Mouse (Mus musculus) brain, embryonic 14.5 days (tissue): ENCODE results near the gene Grk2.

Experiments
- CTCF ChIP-seq: fragments of 200-500 bp; IDR thresholded peaks from 2 replicates; pipeline ENCODE4 v1.5.1; 2012; ENCODE audit warnings: inconsistent platforms, mild to moderate bottlenecking, moderate library complexity, borderline replicate concordance; ENCODE audit not compliant: insufficient read depth, insufficient read length; ENCODE audit errors: extremely low read depth
- POLR2A ChIP-seq: fragments of 200-500 bp; IDR thresholded peaks from 2 replicates; pipeline ENCODE4 v1.6.1; 2012; ENCODE audit warnings: mild to moderate bottlenecking, inconsistent platforms, borderline replicate concordance; ENCODE audit not compliant: poor library complexity, insufficient read depth, insufficient read length, severe bottlenecking; ENCODE audit errors: extremely low read depth

DNA sequence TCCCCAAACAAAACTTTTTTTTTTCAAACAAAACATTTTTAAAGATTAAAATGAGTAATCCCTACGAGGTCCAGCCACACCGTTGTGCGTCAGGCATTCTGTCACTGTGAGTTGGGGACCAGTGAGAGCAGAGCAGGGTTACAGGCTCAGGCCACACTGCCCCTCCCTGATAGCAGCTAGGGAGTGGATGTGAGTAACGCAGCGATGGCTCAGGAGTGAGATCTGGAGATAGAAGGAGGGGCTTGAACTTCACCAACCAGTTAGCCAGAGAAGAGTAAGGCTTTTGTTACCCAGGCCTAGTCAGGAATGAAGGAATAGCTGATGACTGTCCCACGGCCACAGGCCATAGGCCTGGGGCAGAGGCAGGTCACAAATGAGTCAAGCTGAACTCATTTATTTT is 61.2 kb downstream of the Grk2 start:
- TF ChIP-seq POLR2A (no peak), CTCF (no peak)
